ENCODE assay signal across 1 mouse cellular context in genomic region chr4:124658412-124658851, GRCm38 (mm10).
TF ChIP-seq lines count a peak whose summit lies in the region.

No protein-coding gene starts in this region.

TF ChIP-seq in ES-E14, 5 proteins besides CTCF, POLR2A, EP300 and RAD21:
- TF ChIP-seq HCFC1 (IDR thresholded peaks at IDR 0.05; ENCODE audit: borderline replicate concordance, insufficient read depth, low read length) = no peak
- no peak for TF ChIP-seq CHD2 (IDR thresholded peaks at IDR 0.05; ENCODE audit: low read depth, low read length)
- TF ChIP-seq MAFK (IDR thresholded peaks at IDR 0.05; ENCODE audit: insufficient read depth, low read depth, low read length) = no peak
- TF ChIP-seq ZNF384 (IDR thresholded peaks at IDR 0.05; ENCODE audit: low read depth, low read length) = no peak
- TF ChIP-seq ZC3H11A (IDR thresholded peaks at IDR 0.05; ENCODE audit: borderline replicate concordance, low read depth, low read length) = no peak
